Mouse (Mus musculus) liver, embryonic 14.5 days (tissue): Measurements from ENCODE around the gene Slc38a2. TPM values are rescaled to one million over a fixed set of nuclear protein-coding genes. Genes with fewer than 3 reads are reported as not detected.

ENCODE experiments used
- ATAC-seq: fragments of 200-750 bp; cut with Nextera tagmentation; 2 replicates; pipeline ENCODE4 v1.8.0; 2017; ENCODE audit warnings: moderate number of reproducible peaks, mild to moderate bottlenecking, moderate library complexity; ENCODE audit not compliant: insufficient read depth
- DNase-seq, 3 experiments: peaks; one replicate each; pipeline ENCODE4 v3.0.0-alpha.2; 2012 to 2013; ENCODE audit warnings: low read depth in 3 of 3, low spot score in 3 of 3
- H3K27ac ChIP-seq: fragments of 300-500 bp; sonication (generic); 2 replicates; pipeline ENCODE4 v1.5.1; 2014; ENCODE audit warnings: moderate library complexity, mild to moderate bottlenecking, control low read depth, inconsistent platforms
- H3K27me3 ChIP-seq: fragments of 300-500 bp; sonication (generic); 2 replicates; pipeline ENCODE4 v1.6.1; 2014; ENCODE audit warnings: mild to moderate bottlenecking, low read length, moderate library complexity; ENCODE audit not compliant: control insufficient read depth, insufficient read depth
- H3K36me3 ChIP-seq: fragments of 300-500 bp; sonication (generic); replicated peaks from 2 replicates; pipeline ENCODE4 v1.6.1; 2014; ENCODE audit warnings: low read depth; ENCODE audit not compliant: control insufficient read depth, insufficient read depth
- H3K4me1 ChIP-seq, 2 experiments: fragments of 200-500 bp in 1 of 2; fragments of 300-500 bp in 1 of 2; sonication (generic) in 1 of 2; replicated peaks; 2 replicates each; pipeline ENCODE4 v1.6.1; 2012 to 2014; ENCODE audit warnings: antibody characterized with exemption in 1 of 2, inconsistent platforms in 1 of 2, low read length in 1 of 2; ENCODE audit not compliant: control insufficient read depth in 2 of 2, insufficient read depth in 2 of 2
- H3K4me2 ChIP-seq: fragments of 300-500 bp; sonication (generic); 2 replicates; pipeline ENCODE4 v1.6.1; 2014; ENCODE audit warnings: low read depth, mild to moderate bottlenecking, control low read depth, moderate library complexity
- H3K4me3 ChIP-seq, 2 experiments: fragments of 200-500 bp in 1 of 2; fragments of 300-500 bp in 1 of 2; sonication (generic) in 1 of 2; 2 replicates each; pipeline ENCODE4 v1.5.1; 2012 to 2014; ENCODE audit warnings: low read depth in 2 of 2, low read length in 2 of 2, mild to moderate bottlenecking in 2 of 2, control low read depth in 1 of 2, inconsistent platforms in 1 of 2, moderate library complexity in 1 of 2; ENCODE audit not compliant: insufficient read depth in 1 of 2
- H3K9ac ChIP-seq: fragments of 300-500 bp; sonication (generic); replicated peaks from 2 replicates; pipeline ENCODE4 v1.6.1; 2014; ENCODE audit warnings: mild to moderate bottlenecking, control low read depth, moderate library complexity
- H3K9me3 ChIP-seq: fragments of 300-500 bp; sonication (generic); 2 replicates; pipeline ENCODE4 v1.6.1; 2016; ENCODE audit warnings: low read length, mixed read lengths; ENCODE audit not compliant: control insufficient read depth
- CTCF ChIP-seq: IDR thresholded peaks from 2 replicates; pipeline ENCODE4 v1.5.1; 2016; ENCODE audit warnings: antibody characterized with exemption, low read depth, control low read depth
- EP300 ChIP-seq: IDR thresholded peaks from 2 replicates; pipeline ENCODE4 v1.6.1; 2016; ENCODE audit warnings: antibody characterized with exemption, low read depth
- WGBS: fragments of 180-500 bp; shearing (Covaris S2); extraction: QIAGEN DNeasy Blood & Tissue Kit; methylation state at CpG from one replicate; pipeline ENCODE4 v1.1.7; 2014; ENCODE audit not compliant: insufficient replicate concordance; 5-methylcytosine and 5-hydroxymethylcytosine counted together
- polyA plus RNA-seq, 2 experiments: library from polyadenylated mRNA; depleted of rRNA in 1 of 2; stranded (reverse) in 1 of 2; unstranded in 1 of 2; fragments of >200 nt; fragmentation: Nextera tagmentation in 1 of 2; extraction: Ambion mirVana in 1 of 2; gene quantifications; 2 replicates each; pipeline versions ENCODE4 v1.2.1 to v1.2.3; 2012 to 2014

Gene Slc38a2
- polyA plus RNA-seq, 2 experiments = 19.9 to 28.8 TPM

DNA sequence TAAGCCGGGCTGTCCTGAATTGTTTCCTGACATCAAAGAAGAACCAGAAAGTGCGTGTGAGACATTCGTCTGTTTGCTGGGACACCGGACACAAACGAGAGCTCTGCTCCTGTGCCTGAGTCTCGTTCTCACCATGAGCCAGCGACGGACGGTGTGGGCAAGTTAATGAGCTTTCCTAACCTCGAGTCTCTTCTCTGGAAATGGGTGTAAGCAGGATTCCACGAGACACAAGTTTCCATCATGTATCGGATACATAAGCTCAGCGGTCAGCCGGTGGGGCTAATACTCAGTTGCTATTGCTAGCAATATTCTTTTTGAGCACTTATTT, 41.3 kb downstream of the Slc38a2 start:
- no peak overlapping the region for H3K9ac ChIP-seq
- DNase-seq (no peak), ATAC-seq (no peak)
- no peak overlapping the region for H3K27ac ChIP-seq
- no peaks in the 10 kb centered on the region for H3K36me3 ChIP-seq
- no peak for TF ChIP-seq CTCF
- TF ChIP-seq EP300 = no peak
- WGBS = 73% methylated on average over 14 of the region's 14 CpGs
- peaks cover 0 to 13% of the 10 kb centered on the region in 2 experiments; a peak in 3 of 4 replicates for H3K4me1 ChIP-seq
- no peaks in the 10 kb centered on the region for H3K9me3 ChIP-seq
- H3K4me3 ChIP-seq = no peak overlapping the region
- H3K4me2 ChIP-seq = no peak overlapping the region
- H3K27me3 ChIP-seq = no peaks in the 10 kb centered on the region

DNA sequence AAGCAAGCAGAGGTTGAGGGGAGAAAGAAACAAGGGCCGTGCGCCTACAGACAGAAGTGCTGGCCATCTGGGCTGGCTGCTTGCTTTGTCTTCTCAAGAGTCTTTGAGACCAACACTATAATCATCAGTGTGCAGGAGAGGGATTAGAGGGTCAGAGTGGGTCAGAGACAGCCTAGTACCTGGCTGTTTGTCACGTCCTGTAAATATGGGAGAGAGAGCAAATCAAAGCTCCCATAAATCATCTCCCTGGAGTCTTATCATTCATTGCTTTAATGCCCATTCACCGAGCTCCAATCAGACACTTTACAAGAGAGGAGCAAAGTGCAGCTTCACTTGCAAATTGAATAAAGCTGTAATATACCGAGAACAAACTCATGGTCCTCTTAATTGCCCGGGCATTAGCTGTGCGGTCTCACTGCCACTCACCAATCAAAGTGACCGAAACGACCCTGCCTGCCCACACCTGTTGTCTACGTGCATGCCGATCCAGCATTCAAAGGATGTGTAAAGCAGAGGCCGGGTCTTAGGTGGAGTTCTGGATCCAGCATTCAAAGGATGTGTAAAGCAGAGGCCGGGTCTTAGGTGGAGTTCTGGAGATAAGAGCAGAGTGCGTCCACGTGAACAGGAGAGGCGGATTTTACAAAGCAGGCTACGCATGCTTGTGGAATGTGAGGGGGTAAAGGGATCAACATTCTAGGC, 41.8 kb downstream of the Slc38a2 start:
- no peak overlapping the region for H3K4me2 ChIP-seq
- no peak for TF ChIP-seq EP300
- no peak for TF ChIP-seq CTCF
- H3K36me3 ChIP-seq = no peaks in the 10 kb centered on the region
- H3K4me1 ChIP-seq = peaks cover 0 to 13% of the 10 kb centered on the region in 2 experiments; a peak in 3 of 4 replicates
- no peak overlapping the region for H3K27ac ChIP-seq
- DNase-seq (no peak), ATAC-seq (no peak)
- H3K9me3 ChIP-seq = no peaks in the 10 kb centered on the region
- H3K4me3 ChIP-seq = no peak overlapping the region
- WGBS = 70% methylated on average over 17 of the region's 17 CpGs
- no peaks in the 10 kb centered on the region for H3K27me3 ChIP-seq
- no peak overlapping the region for H3K9ac ChIP-seq

DNA sequence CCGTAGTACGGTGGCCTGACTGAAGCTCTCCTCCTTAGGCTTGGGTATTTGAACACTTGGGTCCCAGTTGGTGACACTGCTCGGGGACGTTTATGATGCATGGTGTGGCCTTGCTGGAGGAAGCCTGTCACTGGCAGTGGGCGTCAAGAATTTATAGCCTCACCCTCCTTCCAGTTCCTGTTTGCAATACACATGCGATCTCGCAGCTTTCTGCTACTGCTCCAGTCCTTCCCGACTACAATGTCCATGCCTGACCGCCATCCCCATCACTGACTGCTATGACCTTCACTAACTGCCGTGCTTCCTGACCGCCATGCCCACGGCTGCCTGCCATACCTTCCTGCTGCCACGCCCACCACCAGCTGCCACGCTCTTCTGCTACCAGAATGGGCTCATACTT, 44.0 kb downstream of the Slc38a2 start:
- Histone ChIP-seq H3K9me3 (no peaks in the 10 kb centered on the region), H3K4me1 (peaks cover 0 to 13% of the 10 kb centered on the region in 2 experiments; a peak in 3 of 4 replicates), H3K9ac (no peak overlapping the region; the same call in 1 of the 2 replicates), H3K27ac (no peak overlapping the region), H3K27me3 (no peaks in the 10 kb centered on the region), H3K4me2 (peak overlapping the region; percentile 47), H3K36me3 (no peaks in the 10 kb centered on the region), H3K4me3 (no peak overlapping the region)
- TF ChIP-seq EP300 (no peak), CTCF (no peak)
- ATAC-seq = no peak
- DNase-seq = no peak
- 29% methylated on average over 14 of the region's 14 CpGs for WGBS

DNA sequence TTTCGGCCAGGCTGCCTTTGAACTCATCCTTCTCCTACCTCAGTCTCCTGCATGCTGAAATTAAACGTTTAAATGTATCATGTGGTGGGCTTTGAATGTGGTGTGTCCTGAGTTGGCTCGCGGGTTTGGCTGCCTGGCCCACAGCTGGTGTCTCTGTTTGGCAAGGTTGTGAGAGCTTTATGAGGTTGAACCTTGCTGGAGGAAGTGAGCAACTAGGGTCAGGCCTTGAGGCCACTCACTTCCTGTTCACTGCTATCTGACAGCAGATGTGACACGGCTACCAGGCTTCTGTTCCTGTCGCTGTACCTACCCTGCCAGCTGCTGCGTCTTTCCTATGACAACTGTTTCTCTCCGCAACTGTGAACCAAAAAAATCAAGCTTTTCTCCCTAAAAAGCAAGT, 44.8 kb downstream of the Slc38a2 start:
- WGBS = 11% methylated on average over 8 of the region's 8 CpGs
- H3K9ac ChIP-seq = no peak overlapping the region
- peaks cover 0 to 13% of the 10 kb centered on the region in 2 experiments; a peak in 3 of 4 replicates for H3K4me1 ChIP-seq
- ATAC-seq (peak; percentile 68), DNase-seq (no peak)
- peak overlapping the region; percentile 47 for H3K4me2 ChIP-seq
- no peak overlapping the region for H3K27ac ChIP-seq
- TF ChIP-seq CTCF (no peak), EP300 (no peak)
- H3K27me3 ChIP-seq = no peaks in the 10 kb centered on the region
- no peaks in the 10 kb centered on the region for H3K36me3 ChIP-seq
- no peaks in the 10 kb centered on the region for H3K9me3 ChIP-seq
- no peak overlapping the region for H3K4me3 ChIP-seq

DNA sequence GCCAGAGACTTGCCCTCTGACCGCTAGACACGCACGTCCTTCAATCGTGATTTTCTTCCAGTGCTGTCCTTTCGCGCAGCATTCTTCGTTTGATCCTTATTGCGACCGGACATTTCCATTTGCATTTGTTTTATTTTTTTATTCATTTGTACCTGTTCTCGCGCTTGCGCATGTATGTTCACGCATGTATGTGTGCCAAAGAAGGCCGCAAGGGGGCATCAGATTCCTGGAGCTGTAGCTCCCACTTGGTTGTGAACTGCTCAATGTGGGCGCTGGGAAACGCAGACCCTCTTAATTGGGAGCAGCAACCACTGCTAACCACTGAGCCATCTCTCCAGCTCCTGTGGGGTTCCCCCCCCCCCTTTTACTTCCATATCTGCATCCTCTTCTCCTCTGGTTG, 46.5 kb downstream of the Slc38a2 start:
- Histone ChIP-seq H3K36me3 (no peaks in the 10 kb centered on the region), H3K4me1 (peaks cover 0 to 12% of the 10 kb centered on the region in 2 experiments; a peak in 3 of 4 replicates), H3K4me2 (no peak overlapping the region), H3K27me3 (no peaks in the 10 kb centered on the region), H3K27ac (no peak overlapping the region), H3K9ac (no peak overlapping the region), H3K4me3 (no peak overlapping the region), H3K9me3 (no peaks in the 10 kb centered on the region)
- TF ChIP-seq CTCF = no peak
- no peak for TF ChIP-seq EP300
- no peak for DNase-seq
- 89% methylated on average over 16 of the region's 16 CpGs for WGBS
- no peak for ATAC-seq
